Mouse (Mus musculus): Measurements from ENCODE around the gene Gm7298.
"Not testable (repeated sequence)": the region's sequence is repeated elsewhere in the genome, so short reads cannot be mapped to it uniquely, and the experiment has no call there.

The Gm7298 gene

GRCm38 (mm10) chr6:121732632-121733031 is at the start of gene Gm7298:
Gene Gm7298 (plus strand): TSS chr6:121732932.
- DNase-seq: no peak

- no peak for DNase-seq
Measured at GRCm38 (mm10) chr6:121828034-121828433, 95.3 kb downstream of the Gm7298 start.

- DNase-seq: no peak
Measured at GRCm38 (mm10) chr6:121836361-121836760, 103.6 kb downstream of the Gm7298 start.

GRCm38 (mm10) chr6:121838271-121838670 is 105.5 kb downstream of the Gm7298 start, which contains the start of gene Mug1:
Gene Mug1 (plus strand): TSS chr6:121838541.
- DNase-seq: not testable (repeated sequence)

Measured in heart, adult 11 months (tissue).